Mouse (Mus musculus): ENCODE results near the gene Sult1d1. TPM values are rescaled to one million over a fixed set of nuclear protein-coding genes. Genes with fewer than 3 reads are reported as not detected.

Sult1d1 gene
- not detected in 2 replicates for polyA plus RNA-seq (2014; fragmentation: Nextera tagmentation; extraction: Ambion mirVana)

GRCm38 (mm10) chr5:87568845-87569244, at the start of gene Sult1d1:
Gene Sult1d1 (minus strand): TSS chr5:87569027.
- Histone ChIP-seq H3K4me2 (no peak within 1 kb of the TSS), H3K27me3 (ENCODE audit: control insufficient read depth, insufficient read depth, low read length) (no peaks in the 10 kb centered on the region), H3K4me1 (ENCODE audit: control insufficient read depth, insufficient read depth, low read length) (no peaks in the 10 kb centered on the region), H3K4me3 (ENCODE audit: low read depth, low read length) (no peak within 1 kb of the TSS), H3K9me3 (ENCODE audit: control insufficient read depth, low read length) (no peaks in the 10 kb centered on the region), H3K36me3 (ENCODE audit: control insufficient read depth, insufficient read depth, low read length) (no peaks in the 10 kb centered on the region), H3K27ac (ENCODE audit: low read depth, low read length) (no peak within 1 kb of the TSS), H3K9ac (ENCODE audit: low read length) (no peak within 1 kb of the TSS)
- DNase-seq (ENCODE audit: low spot score, missing footprints), result no peak
- no peak for ATAC-seq (ENCODE audit: low FRiP score)
- 85% methylated on average over 5 of the region's 5 CpGs for WGBS

- H3K9ac ChIP-seq (ENCODE audit: low read length), result no peak overlapping the region
- no peaks in the 10 kb centered on the region for H3K9me3 ChIP-seq (ENCODE audit: control insufficient read depth, low read length)
- no peaks in the 10 kb centered on the region for H3K27me3 ChIP-seq (ENCODE audit: control insufficient read depth, insufficient read depth, low read length)
- H3K4me3 ChIP-seq (ENCODE audit: low read depth, low read length), result no peak overlapping the region
- WGBS, result 88% methylated on average over 2 of the region's 2 CpGs
- H3K4me1 ChIP-seq (ENCODE audit: control insufficient read depth, insufficient read depth, low read length), result no peaks in the 10 kb centered on the region
- H3K36me3 ChIP-seq (ENCODE audit: control insufficient read depth, insufficient read depth, low read length), result no peaks in the 10 kb centered on the region
- DNase-seq (ENCODE audit: low spot score, missing footprints) (no peak), ATAC-seq (ENCODE audit: low FRiP score) (no peak)
- no peak overlapping the region for H3K27ac ChIP-seq (ENCODE audit: low read depth, low read length)
- H3K4me2 ChIP-seq, result no peak overlapping the region
Observed at GRCm38 (mm10) chr5:87615128-87615390, 46.2 kb upstream of the Sult1d1 start.

GRCm38 (mm10) chr5:87614364-87615127, 45.7 kb upstream of the Sult1d1 start:
- ATAC-seq (ENCODE audit: low FRiP score) (no peak), DNase-seq (ENCODE audit: low spot score, missing footprints) (no peak)
- Histone ChIP-seq H3K9ac (ENCODE audit: low read length) (no peak overlapping the region), H3K36me3 (ENCODE audit: control insufficient read depth, insufficient read depth, low read length) (no peaks in the 10 kb centered on the region), H3K4me2 (no peak overlapping the region), H3K4me3 (ENCODE audit: low read depth, low read length) (no peak overlapping the region), H3K27ac (ENCODE audit: low read depth, low read length) (no peak overlapping the region), H3K4me1 (ENCODE audit: control insufficient read depth, insufficient read depth, low read length) (no peaks in the 10 kb centered on the region), H3K9me3 (ENCODE audit: control insufficient read depth, low read length) (no peaks in the 10 kb centered on the region), H3K27me3 (ENCODE audit: control insufficient read depth, insufficient read depth, low read length) (no peaks in the 10 kb centered on the region)

GRCm38 (mm10) chr5:87601018-87601417, 32.2 kb upstream of the Sult1d1 start:
- no peaks in the 10 kb centered on the region for H3K36me3 ChIP-seq (ENCODE audit: control insufficient read depth, insufficient read depth, low read length)
- ATAC-seq (ENCODE audit: low FRiP score), result no peak
- no peak overlapping the region for H3K4me2 ChIP-seq
- H3K27me3 ChIP-seq (ENCODE audit: control insufficient read depth, insufficient read depth, low read length), result no peaks in the 10 kb centered on the region
- no peak overlapping the region for H3K9ac ChIP-seq (ENCODE audit: low read length)
- no peaks in the 10 kb centered on the region for H3K4me1 ChIP-seq (ENCODE audit: control insufficient read depth, insufficient read depth, low read length)
- H3K4me3 ChIP-seq (ENCODE audit: low read depth, low read length), result no peak overlapping the region
- DNase-seq (ENCODE audit: low spot score, missing footprints), result no peak
- no peak overlapping the region for H3K27ac ChIP-seq (ENCODE audit: low read depth, low read length)
- H3K9me3 ChIP-seq (ENCODE audit: control insufficient read depth, low read length), result no peaks in the 10 kb centered on the region
- 79% methylated on average over 3 of the region's 3 CpGs for WGBS

GRCm38 (mm10) chr5:87597891-87598290, 29.1 kb upstream of the Sult1d1 start:
- Histone ChIP-seq H3K9ac (ENCODE audit: low read length) (no peak overlapping the region), H3K9me3 (ENCODE audit: control insufficient read depth, low read length) (no peaks in the 10 kb centered on the region), H3K27me3 (ENCODE audit: control insufficient read depth, insufficient read depth, low read length) (no peaks in the 10 kb centered on the region), H3K4me1 (ENCODE audit: control insufficient read depth, insufficient read depth, low read length) (no peaks in the 10 kb centered on the region), H3K36me3 (ENCODE audit: control insufficient read depth, insufficient read depth, low read length) (no peaks in the 10 kb centered on the region), H3K27ac (ENCODE audit: low read depth, low read length) (no peak overlapping the region), H3K4me3 (ENCODE audit: low read depth, low read length) (no peak overlapping the region), H3K4me2 (no peak overlapping the region)
- no peak for ATAC-seq (ENCODE audit: low FRiP score)
- DNase-seq (ENCODE audit: low spot score, missing footprints), result no peak
- 82% methylated on average over 2 of the region's 2 CpGs for WGBS

GRCm38 (mm10) chr5:87591494-87591893, 22.7 kb upstream of the Sult1d1 start, which contains the start of gene Sult1e1:
Gene Sult1e1 (minus strand): TSS chr5:87591594.
- Histone ChIP-seq H3K27me3 (ENCODE audit: control insufficient read depth, insufficient read depth, low read length) (no peaks in the 10 kb centered on the region), H3K27ac (ENCODE audit: low read depth, low read length) (no peak within 1 kb of the TSS)
- WGBS, result 83% methylated on average over 5 of the region's 5 CpGs

GRCm38 (mm10) chr5:87589916-87590315, 21.1 kb upstream of the Sult1d1 start:
- no peaks in the 10 kb centered on the region for H3K4me1 ChIP-seq (ENCODE audit: control insufficient read depth, insufficient read depth, low read length)
- no peak overlapping the region for H3K4me2 ChIP-seq
- no peaks in the 10 kb centered on the region for H3K36me3 ChIP-seq (ENCODE audit: control insufficient read depth, insufficient read depth, low read length)
- ATAC-seq (ENCODE audit: low FRiP score) (no peak), DNase-seq (ENCODE audit: low spot score, missing footprints) (no peak)
- H3K4me3 ChIP-seq (ENCODE audit: low read depth, low read length), result no peak overlapping the region
- no peak overlapping the region for H3K9ac ChIP-seq (ENCODE audit: low read length)
- H3K27ac ChIP-seq (ENCODE audit: low read depth, low read length), result no peak overlapping the region
- 85% methylated on average over 2 of the region's 2 CpGs for WGBS
- H3K27me3 ChIP-seq (ENCODE audit: control insufficient read depth, insufficient read depth, low read length), result no peaks in the 10 kb centered on the region
- H3K9me3 ChIP-seq (ENCODE audit: control insufficient read depth, low read length), result no peaks in the 10 kb centered on the region

More at GRCm38 (mm10) chr5:87591494-87591893, 22.7 kb upstream of the Sult1d1 start, which contains the start of gene Sult1e1:
- Histone ChIP-seq H3K4me2 (no peak within 1 kb of the TSS), H3K36me3 (ENCODE audit: control insufficient read depth, insufficient read depth, low read length) (no peaks in the 10 kb centered on the region), H3K9ac (ENCODE audit: low read length) (no peak within 1 kb of the TSS), H3K9me3 (ENCODE audit: control insufficient read depth, low read length) (no peaks in the 10 kb centered on the region), H3K4me3 (ENCODE audit: low read depth, low read length) (no peak within 1 kb of the TSS), H3K4me1 (ENCODE audit: control insufficient read depth, insufficient read depth, low read length) (no peaks in the 10 kb centered on the region)
- no peak for DNase-seq (ENCODE audit: low spot score, missing footprints)
- no peak for ATAC-seq (ENCODE audit: low FRiP score)

- no peak for ATAC-seq (ENCODE audit: low FRiP score)
- 79% methylated on average over 1 of the region's 1 CpGs for WGBS
- no peaks in the 10 kb centered on the region for H3K27me3 ChIP-seq (ENCODE audit: control insufficient read depth, insufficient read depth, low read length)
Observed at GRCm38 (mm10) chr5:87580389-87580788, 11.6 kb upstream of the Sult1d1 start.

GRCm38 (mm10) chr5:87574174-87574573, 5.3 kb upstream of the Sult1d1 start:
- WGBS, result 77% methylated on average over 1 of the region's 1 CpGs
- Histone ChIP-seq H3K36me3 (ENCODE audit: control insufficient read depth, insufficient read depth, low read length) (no peaks in the 10 kb centered on the region), H3K4me3 (ENCODE audit: low read depth, low read length) (no peak overlapping the region), H3K4me2 (no peak overlapping the region), H3K4me1 (ENCODE audit: control insufficient read depth, insufficient read depth, low read length) (no peaks in the 10 kb centered on the region), H3K27ac (ENCODE audit: low read depth, low read length) (no peak overlapping the region), H3K9me3 (ENCODE audit: control insufficient read depth, low read length) (no peaks in the 10 kb centered on the region), H3K27me3 (ENCODE audit: control insufficient read depth, insufficient read depth, low read length) (no peaks in the 10 kb centered on the region), H3K9ac (ENCODE audit: low read length) (no peak overlapping the region)
- no peak for DNase-seq (ENCODE audit: low spot score, missing footprints)
- ATAC-seq (ENCODE audit: low FRiP score), result no peak

More at GRCm38 (mm10) chr5:87580389-87580788, 11.6 kb upstream of the Sult1d1 start:
- no peaks in the 10 kb centered on the region for H3K4me1 ChIP-seq (ENCODE audit: control insufficient read depth, insufficient read depth, low read length)
- H3K9me3 ChIP-seq (ENCODE audit: control insufficient read depth, low read length), result no peaks in the 10 kb centered on the region
- H3K4me2 ChIP-seq, result no peak overlapping the region
- DNase-seq (ENCODE audit: low spot score, missing footprints), result no peak
- H3K9ac ChIP-seq (ENCODE audit: low read length), result no peak overlapping the region
- no peak overlapping the region for H3K4me3 ChIP-seq (ENCODE audit: low read depth, low read length)
- H3K27ac ChIP-seq (ENCODE audit: low read depth, low read length), result no peak overlapping the region
- H3K36me3 ChIP-seq (ENCODE audit: control insufficient read depth, insufficient read depth, low read length), result no peaks in the 10 kb centered on the region

Measured in midbrain, embryonic 11.5 days (tissue).